Mouse (Mus musculus) monocyte, adult 2 months (primary cell): Measurements from ENCODE around the gene Eml1.
A peak's percentile ranks its signal among the peaks of the same experiment; 100 is the strongest.
"Not testable (repeated sequence)": the region's sequence is repeated elsewhere in the genome, so short reads cannot be mapped to it uniquely, and the experiment has no call there.

Experiments
- DNase-seq, 2 experiments: peaks; one replicate each; pipeline ENCODE4 v3.0.0; 2022; ENCODE audit warnings: low spot score in 2 of 2, low read depth in 1 of 2

Eml1 gene

DNA sequence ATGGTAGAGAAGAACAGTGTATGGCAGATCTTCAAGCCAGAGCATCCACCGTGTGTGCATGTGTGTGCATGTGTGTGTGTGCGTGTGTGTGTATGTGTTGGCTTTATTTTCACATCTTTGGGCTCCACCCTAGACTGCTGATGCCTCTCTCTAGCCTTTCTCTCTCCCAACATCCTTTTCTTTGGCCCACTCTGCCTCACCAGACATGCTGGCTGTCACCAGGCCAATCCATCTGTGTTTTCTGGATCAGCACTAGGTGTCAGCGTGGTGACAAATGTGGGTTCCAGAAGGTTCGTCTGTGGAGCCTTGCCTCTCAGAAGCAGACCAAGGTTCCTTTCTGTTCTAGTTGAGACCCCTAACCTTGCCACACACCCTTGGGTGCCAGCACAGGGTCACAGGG lies 84.2 kb downstream of the Eml1 start:
- DNase-seq = no peak

DNA sequence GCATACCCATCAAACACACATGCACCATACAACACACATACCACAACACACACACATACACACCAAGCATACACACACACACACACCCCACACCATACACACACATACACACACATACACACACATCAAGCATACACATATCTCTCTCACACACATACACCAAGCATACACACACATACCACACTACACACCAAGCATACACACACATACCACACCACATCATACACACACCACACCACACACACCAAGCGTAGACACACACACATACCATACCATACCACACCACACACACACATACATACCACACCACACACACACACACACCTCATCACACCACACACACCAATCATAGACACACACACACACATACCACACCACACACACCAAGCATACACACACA lies 102.1 kb downstream of the Eml1 start:
- DNase-seq = no peak

DNA sequence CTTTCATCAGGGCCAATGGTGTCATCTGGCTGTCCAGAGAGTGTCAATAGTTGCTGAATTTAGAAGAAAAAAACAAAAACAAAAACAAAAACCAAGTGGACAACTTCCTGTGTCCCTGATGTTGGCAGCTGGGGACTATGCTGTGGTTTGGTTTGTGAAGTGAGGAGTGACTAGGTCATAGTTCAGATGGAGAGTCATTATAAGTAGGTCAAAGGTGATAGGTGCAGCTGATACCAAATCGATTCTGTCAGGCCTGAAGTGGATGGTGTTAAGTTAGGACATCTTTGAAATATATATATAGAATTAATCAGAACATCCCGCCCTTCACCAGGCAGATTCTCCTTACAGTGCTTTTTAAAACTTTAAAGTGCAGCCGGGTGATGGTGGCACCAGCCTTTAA lies 103.7 kb downstream of the Eml1 start:
- DNase-seq = no peak

DNA sequence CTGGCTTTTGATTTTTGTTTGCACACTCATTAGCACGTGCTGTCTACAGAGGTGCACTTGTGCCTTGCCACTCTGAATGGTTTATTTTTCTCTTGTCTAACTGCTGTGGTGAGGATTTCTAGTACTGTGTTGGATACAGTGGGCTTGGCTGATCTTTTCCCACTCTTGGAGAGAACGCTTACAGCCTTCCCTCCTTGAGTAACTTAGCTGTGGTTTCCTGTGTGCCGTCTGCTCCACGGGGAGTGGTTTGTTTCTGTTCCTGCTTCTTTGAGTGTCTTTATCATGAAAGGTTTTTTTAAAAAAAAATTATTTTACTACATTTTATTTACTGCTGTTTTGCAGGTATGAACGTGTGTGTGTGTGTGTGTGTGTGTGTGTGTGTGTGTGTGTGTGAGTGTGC lies 108.0 kb downstream of the Eml1 start:
- DNase-seq = peak in 1 of 2 experiments; percentile 30

DNA sequence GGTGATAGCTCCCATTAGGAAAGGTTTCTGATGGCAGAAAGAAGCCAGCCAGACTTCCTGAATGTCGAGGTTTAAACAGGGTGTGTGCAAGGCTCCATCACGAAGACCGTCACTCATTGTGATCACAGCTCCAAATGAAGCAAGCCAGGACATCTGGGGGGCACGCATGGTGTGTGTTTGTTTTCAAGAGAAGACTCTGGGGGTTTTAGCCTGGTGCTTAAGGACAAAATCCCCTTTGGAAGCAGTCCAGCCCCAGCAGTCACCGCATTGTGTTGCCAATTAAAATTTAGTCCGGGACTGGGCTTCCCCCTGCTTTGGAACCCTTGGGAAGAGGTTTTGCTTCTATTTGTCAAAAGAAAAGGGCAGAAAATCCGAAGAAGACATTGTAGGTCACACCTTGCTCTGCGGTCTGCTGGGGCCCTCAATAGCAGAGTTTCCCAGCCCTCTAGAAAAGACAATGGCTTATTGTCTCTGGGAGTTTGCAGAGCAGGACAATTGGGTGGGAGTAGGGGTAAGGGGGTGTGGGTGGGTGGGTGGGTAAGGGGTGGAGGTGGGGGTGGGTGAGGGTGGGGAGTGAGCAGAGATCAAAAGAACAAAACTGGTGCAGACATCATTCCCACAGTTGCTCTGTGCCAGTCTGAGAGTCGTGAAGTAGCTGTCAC lies 110.1 kb downstream of the Eml1 start:
- no peak for DNase-seq

DNA sequence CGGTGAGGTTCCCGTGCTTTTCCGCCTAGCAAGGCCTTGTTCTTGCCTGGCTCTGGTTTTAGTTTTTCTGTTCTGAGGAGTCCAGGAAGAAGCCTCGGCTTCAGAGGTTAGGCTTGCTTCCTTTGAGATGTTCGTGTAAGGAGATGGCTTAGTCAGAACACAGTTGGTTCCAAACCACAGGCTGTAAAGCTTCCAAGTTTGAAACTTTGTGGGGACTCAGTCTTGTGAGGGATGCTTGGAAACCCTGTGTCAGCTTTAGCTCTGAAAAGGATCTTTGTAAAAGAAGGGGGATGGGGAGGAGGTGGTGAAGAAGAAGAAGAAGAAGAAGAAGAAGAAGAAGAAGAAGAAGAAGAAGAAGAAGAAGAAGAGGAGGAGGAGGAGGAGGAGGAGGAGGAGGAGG lies 118.3 kb downstream of the Eml1 start:
- DNase-seq = no peak

DNA sequence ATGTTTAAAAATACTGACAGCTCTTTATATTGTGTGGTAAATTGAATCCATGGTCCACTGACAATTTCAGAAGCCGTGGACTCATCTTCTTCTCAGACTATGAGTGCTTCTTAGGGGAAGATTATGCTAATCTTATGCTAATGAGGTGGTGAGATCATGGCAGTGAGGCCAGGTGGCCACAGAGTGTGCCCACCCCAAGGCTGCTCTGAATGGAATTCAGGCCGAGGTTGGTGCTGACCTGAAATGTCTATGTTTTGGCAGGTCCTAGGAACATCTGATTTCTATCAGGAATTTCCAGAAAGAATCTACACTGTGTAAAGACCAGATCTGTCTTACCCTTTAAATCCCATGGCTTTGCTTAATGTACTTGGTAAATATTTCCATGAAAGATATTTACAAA lies 119.0 kb downstream of the Eml1 start:
- no peak for DNase-seq

DNA sequence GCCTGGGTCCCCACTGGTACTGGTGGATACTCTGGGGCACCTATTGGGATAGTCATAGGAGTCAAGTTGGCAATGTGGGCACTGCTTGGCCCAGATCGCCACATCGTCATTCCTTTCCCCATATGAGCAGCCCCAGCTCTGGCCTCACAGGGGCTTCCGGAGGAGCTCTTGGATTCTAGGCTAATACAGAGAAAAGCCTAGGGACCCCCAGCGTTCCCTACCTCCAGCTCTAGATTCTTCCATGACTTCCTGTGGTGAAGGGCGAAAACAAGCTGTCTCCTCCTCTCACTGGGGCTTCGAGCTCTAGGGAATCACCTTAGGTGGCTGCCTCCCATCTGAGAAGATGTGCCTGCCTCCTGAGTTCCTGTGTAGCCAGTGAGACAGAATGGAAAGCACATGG lies 119.6 kb downstream of the Eml1 start:
- no peak for DNase-seq

DNA sequence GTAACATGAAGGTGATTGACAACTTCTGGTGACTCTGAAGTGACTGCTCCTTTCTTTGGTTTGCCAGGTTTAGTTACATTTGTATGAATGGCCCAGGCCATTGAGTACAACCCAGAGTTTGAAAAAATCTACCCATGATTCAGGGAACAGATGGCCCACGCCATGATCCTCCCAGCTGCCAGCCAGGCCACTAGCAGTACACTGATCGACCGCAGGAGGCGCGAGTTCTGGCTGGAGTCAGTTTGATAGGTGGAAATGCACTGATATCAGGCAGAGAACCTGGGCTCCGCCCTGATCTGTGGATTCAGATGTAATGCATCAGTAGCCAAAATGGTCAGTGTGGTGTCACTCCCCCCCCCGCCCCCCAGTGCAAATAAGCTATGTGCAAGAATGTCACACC lies 120.2 kb downstream of the Eml1 start:
- DNase-seq = no peak

DNA sequence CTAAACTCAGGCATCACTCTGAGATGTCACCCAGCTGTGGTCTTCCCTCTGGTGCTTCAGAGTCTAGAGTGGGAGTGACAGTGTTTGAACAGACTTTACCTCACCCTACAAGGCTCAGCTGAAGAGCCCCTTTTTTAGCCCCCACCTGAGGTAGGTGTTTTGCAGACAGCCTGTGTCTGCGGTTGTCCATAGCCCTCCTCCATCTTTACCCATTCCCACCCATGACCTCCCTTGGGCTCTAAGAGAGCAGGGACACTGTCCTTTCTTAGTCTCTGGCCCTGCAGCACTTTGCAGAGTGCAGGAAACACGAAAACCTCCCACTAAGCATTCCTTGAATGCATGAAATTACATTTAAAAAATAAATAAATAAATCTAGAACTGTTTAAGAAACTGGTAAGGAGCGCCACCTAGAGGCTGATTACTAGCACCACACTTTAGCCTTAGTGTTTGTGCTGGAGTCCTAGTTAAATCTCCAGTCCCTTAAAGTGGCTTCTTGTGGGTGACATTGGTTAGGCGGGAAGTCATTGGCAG lies 123.3 kb downstream of the Eml1 start:
- DNase-seq = no peak

DNA sequence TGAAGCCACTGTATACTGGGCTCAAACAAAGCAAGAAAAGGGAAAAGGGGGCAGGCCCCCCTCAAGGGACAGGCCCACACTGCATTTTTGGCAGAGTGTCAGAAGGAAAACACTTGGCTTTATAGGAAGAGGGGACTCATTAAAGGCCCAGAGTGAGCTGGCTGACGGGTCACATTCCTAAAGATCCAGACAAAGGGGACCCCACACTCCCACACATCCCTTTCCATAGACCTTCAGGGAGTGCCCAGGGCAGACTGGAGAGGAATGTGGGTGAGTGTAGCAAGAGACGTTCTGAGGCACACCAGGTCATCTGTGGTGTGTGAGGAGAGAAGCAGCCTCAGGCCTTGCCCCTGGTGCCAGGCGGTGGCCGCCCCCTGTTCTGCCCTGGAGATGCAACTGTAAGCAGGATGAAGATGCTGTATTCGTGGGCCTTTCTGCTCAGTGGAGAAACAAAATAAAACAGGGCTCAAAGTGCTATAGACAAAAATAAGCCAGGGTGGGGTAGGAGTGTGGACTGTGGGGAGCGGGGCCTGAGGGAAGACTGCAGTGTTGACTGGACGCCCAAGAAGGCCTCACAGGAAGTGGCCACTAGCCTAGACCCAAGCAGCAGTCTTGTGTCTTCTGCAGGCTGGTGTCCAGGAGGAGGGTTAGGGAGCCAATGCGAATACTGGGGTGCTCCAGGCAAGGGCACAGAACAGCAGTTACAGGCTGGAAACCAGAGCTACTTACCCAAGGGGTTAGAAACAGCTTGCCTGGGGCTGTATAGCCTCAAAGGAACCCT lies 124.9 kb downstream of the Eml1 start:
- no peak for DNase-seq

DNA sequence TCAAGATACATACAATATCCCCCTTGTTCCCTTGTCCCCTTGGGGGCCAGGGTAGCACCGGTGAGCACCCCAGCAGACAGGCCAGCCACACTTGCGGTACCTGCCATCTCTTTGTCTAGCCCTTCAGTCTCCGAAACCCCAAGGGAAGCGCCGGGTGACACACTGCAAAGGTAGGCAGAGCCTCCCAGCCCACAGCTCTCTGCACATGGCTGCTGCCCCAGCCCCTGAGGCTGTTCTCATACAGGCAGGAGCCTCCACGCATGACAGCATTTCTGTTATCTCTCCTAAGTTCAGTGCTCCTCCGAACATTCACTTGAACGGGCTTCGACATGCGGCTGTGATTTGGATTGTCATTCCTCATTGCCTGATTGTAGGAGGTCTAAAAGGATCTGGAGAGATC lies 132.3 kb downstream of the Eml1 start:
- no peak for DNase-seq

DNA sequence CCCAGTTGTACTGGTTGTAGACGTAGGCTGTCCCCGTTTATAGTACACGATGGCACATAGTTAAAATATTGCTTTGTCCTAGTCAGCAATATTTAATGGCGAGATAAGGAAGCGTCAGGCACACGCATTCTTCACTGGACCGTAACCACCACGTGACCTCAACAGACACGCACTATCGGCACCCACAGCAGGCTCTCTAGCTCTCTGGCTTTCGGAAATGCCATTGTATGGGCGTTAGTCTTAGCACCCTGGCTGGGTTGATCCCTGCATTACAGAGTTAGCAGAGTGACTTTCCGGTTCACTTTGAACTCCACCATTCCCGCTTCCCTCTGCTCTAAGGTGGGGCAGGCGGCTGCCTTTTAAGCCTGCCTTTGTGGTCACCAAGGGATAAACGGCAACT lies 132.8 kb downstream of the Eml1 start:
- no peak for DNase-seq

DNA sequence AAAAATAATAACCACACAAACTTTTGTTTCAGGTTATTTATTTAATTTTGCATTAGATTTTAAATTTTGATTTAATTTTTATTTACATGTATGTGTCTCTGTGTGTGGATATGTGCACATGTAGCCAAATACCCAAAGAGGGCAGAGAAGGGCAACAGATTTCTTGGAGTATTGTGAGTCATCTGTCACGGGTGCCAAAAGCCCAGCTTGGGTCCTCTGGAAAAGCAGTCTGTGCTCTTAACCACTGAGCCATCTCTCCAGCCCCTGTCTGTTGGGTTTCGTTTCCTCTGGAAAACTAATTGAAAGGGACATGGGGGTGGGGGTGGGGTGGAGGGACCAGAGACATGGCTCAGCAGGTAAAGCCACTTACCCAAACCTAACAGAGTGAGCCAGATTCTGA lies 135.1 kb downstream of the Eml1 start:
- no peak for DNase-seq

DNA sequence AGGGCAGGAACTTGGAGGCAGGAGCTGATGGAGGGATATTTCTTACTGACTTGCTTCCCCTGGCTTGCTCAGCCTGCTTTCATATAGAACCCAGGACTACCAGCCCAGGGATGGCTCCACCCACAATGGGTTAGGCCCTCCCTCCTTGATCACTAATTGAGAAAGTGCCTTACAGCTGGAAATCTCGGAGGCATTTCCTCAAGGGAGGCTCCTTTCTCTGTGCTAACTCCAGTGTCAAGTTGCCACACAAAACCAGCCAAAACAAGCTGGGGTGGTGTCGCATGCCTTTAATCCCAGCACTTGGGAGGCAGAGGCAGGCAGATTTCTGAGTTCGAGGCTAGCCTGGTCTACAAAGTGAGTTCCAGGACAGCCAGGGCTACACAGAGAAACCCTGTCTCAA lies 136.3 kb downstream of the Eml1 start:
- not testable (repeated sequence) for DNase-seq

DNA sequence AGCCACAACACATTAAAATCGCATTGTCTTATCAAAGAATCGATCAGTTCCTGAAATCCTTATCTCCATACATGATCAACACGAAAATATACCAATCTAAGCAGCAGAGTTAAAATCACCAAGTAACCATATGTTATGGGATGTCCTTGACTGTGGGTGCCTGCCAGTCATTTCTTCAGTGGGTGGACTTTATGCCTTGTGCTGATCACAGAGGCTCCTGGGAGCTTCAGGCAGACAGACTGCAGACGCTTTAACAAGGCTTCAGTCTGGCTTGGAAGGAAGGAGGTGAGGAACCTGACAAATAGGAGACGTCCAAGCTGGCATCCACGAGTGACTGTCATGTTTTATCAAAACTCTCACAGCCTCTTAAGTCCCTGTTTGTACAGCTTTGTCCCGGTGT lies 139.8 kb downstream of the Eml1 start:
- no peak for DNase-seq

DNA sequence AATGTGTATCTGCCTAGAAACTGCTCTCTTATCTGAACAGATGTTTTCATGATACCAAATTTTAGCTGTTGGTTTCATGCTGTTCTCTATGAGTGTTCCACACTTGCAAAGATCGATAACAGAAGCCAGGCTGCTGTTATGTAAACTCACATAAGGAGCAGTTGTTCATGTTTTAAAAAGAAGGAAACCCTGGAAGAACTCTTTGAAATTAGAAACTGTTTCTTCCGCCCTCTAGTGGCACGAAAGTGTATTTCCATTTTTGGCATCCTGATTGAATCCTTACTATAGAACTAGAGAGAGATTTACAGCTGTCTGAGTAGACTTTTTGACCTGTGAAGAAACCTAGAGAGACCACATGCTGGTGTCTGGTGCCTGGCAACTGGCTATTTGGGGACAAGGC lies 140.3 kb downstream of the Eml1 start:
- no peak for DNase-seq

DNA sequence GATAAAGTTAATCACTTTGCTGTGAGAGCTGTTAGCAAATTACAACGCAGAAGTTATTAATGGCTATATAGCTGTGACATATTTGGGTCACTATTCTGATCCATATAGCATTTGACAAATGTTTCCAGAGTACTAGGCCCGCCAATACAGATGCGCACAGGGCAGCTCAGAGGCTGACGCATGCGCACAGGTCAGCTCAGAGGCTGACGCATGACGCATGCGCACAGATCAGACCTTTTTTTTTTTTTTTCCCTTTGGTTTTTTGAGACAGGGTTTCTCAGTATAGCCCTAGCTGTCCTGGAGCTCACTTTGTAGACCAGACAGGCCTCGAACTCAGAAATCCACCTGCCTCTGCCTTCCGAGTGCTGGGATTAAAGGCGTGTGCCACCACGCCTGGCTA lies 144.7 kb downstream of the Eml1 start:
- no peak for DNase-seq

DNA sequence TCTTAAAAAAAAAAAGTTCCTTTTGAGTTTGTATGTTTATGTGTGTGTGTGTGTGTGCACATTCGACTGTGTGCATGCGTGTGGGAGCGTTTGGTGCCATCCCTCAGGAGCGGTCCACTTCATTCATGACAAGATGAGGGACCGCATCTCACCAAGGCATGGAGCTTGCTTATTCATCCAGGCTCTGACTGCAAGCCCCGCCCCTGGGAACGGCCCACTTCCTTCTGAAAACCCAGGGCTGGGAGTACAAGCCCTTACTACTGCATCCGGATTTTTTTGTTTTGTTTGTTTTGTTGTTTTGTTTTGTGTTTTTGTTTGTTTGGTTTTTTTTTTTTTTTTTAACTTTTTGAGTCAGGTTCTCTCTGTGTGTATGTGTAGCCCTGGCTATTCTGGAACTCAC lies 148.6 kb downstream of the Eml1 start:
- DNase-seq = no peak

DNA sequence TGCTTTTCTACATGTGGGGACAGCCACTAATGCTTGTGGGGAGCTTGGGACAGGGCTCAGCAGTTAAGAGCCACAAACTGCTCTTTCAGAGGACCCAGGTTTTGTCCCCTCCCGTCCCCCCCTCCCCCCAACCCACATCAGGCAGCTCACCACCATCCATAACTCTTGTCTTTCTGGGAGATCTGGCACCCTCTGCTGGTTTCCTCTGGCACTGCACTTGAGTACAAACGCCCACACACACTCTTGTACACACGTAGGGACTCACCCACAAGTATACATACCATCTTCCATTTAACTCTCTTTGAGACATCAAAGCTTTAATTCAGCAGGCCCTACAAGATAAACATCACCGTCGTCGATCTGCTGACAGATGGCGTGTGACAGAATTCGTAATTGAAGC lies 158.5 kb downstream of the Eml1 start:
- DNase-seq = no peak

DNA sequence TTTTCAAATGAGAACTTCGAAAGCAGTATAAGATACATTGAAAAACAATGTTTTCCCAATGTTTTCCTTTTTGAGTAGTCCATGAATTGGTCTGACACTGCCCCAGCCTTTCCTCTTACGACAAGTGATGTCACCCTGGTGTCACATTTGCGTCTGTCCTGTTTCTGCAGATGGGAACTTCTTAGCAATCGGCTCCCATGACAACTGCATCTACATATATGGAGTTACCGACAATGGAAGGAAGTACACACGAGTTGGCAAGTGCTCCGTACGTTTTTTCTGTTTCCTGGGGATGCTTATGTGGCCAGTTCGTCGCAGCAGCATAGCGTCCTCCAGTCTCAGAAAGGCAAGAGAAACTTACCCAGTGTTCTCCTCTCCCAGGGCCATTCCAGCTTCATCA lies 163.7 kb downstream of the Eml1 start:
- no peak for DNase-seq

DNA sequence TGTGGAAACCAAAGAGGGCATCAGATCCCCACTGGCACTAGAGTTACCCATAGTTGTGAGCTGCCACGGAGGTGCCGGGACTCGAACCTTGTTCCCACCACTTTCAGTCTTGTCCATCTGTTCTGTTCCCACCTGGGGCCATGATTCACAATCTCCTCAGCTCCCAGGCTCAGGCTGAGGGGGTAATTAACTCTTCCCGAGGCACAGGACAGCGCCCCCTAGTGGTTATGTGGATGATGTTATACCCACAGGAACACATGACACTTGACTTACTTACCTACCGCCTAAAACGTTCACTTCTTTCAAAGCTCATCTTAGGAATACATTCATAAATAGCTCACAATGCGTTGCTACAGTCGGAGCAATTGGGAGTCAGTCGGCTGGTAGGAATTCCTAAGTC lies 165.7 kb downstream of the Eml1 start:
- DNase-seq = no peak

DNA sequence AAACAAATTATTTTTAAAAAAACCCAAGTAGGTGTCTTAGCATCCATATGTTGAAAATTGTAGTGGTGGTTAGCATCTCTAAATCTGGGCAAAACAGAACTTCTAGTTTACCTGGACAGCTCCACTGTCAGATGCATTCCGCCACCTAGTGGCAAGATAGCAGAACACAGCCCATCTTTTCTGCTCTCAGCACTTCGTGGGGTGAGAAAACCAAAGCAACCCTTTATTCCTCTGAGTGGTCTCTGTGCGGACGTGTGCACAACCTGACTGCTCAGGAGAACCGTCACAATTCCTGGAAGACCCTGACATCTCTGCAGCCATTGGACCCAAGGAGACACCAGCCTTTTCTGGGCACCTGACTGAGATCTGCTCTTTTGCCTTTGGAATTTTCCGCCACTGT lies 170.3 kb downstream of the Eml1 start:
- DNase-seq = no peak
